Mouse (Mus musculus): ENCODE data around the gene H2-M10.6. TPM values are rescaled to one million over a fixed set of nuclear protein-coding genes. Genes with fewer than 3 reads are reported as not detected.

The H2-M10.6 gene
- total RNA-seq, 1 experiment from 2014 or later = not detected

Other genes with a start within 250 kb of the H2-M10.6 start
- not detected in 2 replicates for gene H2-M9, start 169.5 kb upstream of the H2-M10.6 start, total RNA-seq (2017)
- gene H2-M1, start 140.0 kb upstream of the H2-M10.6 start, total RNA-seq (2017) = not detected in 2 replicates
- gene H2-M10.5, start 39.3 kb upstream of the H2-M10.6 start, total RNA-seq (2017) = not detected in 2 replicates
- gene Trim26, start 25.0 kb downstream of the H2-M10.6 start, total RNA-seq (2017) = 22.2 and 27.6 TPM in 2 replicates
- gene Trim15, start 55.0 kb downstream of the H2-M10.6 start, total RNA-seq (2017) = not detected in 2 replicates
- 1.1 and 3.9 TPM in 2 replicates for gene Trim10, start 57.4 kb downstream of the H2-M10.6 start, total RNA-seq (2017)
- gene Trim40, start 78.0 kb downstream of the H2-M10.6 start, total RNA-seq (2017) = not detected in 2 replicates
- not detected in 2 replicates for gene Trim31, start 85.9 kb downstream of the H2-M10.6 start, total RNA-seq (2017)
- not detected in 2 replicates for gene Rnf39, start 130.7 kb downstream of the H2-M10.6 start, total RNA-seq (2017)
- 37.8 and 55.1 TPM in 2 replicates for gene Ppp1r11, start 139.6 kb downstream of the H2-M10.6 start, total RNA-seq (2017)
- 45.1 and 49.9 TPM in 2 replicates for gene Znrd1, start 146.4 kb downstream of the H2-M10.6 start, total RNA-seq (2017)
- 9.2 and 13.8 TPM in 2 replicates for gene Znrd1as, start 146.4 kb downstream of the H2-M10.6 start, total RNA-seq (2017)
- not detected in 2 replicates for gene 2410137M14Rik, start 169.1 kb downstream of the H2-M10.6 start, total RNA-seq (2017)
- not detected in 2 replicates for gene H2-M5, start 177.4 kb downstream of the H2-M10.6 start, total RNA-seq (2017)
- 6.9 and 13.6 TPM in 2 replicates for gene Zfp57, start 189.0 kb downstream of the H2-M10.6 start, total RNA-seq (2017)
- gene Mog, start 211.2 kb downstream of the H2-M10.6 start, total RNA-seq (2017) = not detected in 2 replicates
- 10.7 and 43.0 TPM in 2 replicates for gene Gabbr1, start 233.8 kb downstream of the H2-M10.6 start, total RNA-seq (2017)